Mouse (Mus musculus): Measurements from ENCODE around the gene Il34.

The Il34 gene

GRCm38 (mm10) chr8:110708429-110708828 lies 97.3 kb downstream of the Il34 start:
- DNase-seq (ENCODE audit: low spot score): no peak

GRCm38 (mm10) chr8:110706288-110706870 lies 99.3 kb downstream of the Il34 start:
- DNase-seq (ENCODE audit: low spot score): no peak

GRCm38 (mm10) chr8:110705391-110706287 lies 100.1 kb downstream of the Il34 start:
- no peak for DNase-seq (ENCODE audit: low spot score)

- DNase-seq (ENCODE audit: low spot score): no peak
Observed at GRCm38 (mm10) chr8:110704103-110704502, 101.6 kb downstream of the Il34 start.

- no peak for DNase-seq (ENCODE audit: low spot score)
Observed at GRCm38 (mm10) chr8:110703460-110704061, 102.2 kb downstream of the Il34 start.

- no peak for DNase-seq (ENCODE audit: low spot score)
Observed at GRCm38 (mm10) chr8:110702636-110703459, 102.9 kb downstream of the Il34 start.

GRCm38 (mm10) chr8:110700561-110700960 lies 105.2 kb downstream of the Il34 start:
- DNase-seq (ENCODE audit: low spot score): no peak

GRCm38 (mm10) chr8:110699501-110699900 lies 106.2 kb downstream of the Il34 start:
- no peak for DNase-seq (ENCODE audit: low spot score)

- DNase-seq (ENCODE audit: low spot score): no peak
Observed at GRCm38 (mm10) chr8:110698098-110698497, 107.6 kb downstream of the Il34 start.

GRCm38 (mm10) chr8:110697571-110697970 lies 108.2 kb downstream of the Il34 start:
- no peak for DNase-seq (ENCODE audit: low spot score)

GRCm38 (mm10) chr8:110696051-110696450 lies 109.7 kb downstream of the Il34 start:
- no peak for DNase-seq (ENCODE audit: low spot score)

GRCm38 (mm10) chr8:110695431-110695830 lies 110.3 kb downstream of the Il34 start:
- no peak for DNase-seq (ENCODE audit: low spot score)

- DNase-seq (ENCODE audit: low spot score): no peak
Observed at GRCm38 (mm10) chr8:110694826-110695225, 110.9 kb downstream of the Il34 start.

- no peak for DNase-seq (ENCODE audit: low spot score)
Observed at GRCm38 (mm10) chr8:110694226-110694625, 111.5 kb downstream of the Il34 start.

Measured in yolk sac, embryonic 10.5 days (tissue).